Mouse (Mus musculus) myocyte (in vitro differentiated cells): Measurements from ENCODE around the gene Zkscan1.

ENCODE experiments used
- MAX ChIP-seq: IDR thresholded peaks from one replicate; pipeline ENCODE4 v1.6.1; 2011; ENCODE audit warnings: low read depth, mild to moderate bottlenecking, control low read depth
- USF1 ChIP-seq: IDR thresholded peaks from one replicate; pipeline ENCODE4 v1.6.1; 2011; ENCODE audit warnings: low read depth, mild to moderate bottlenecking, control low read depth, moderate library complexity

DNA sequence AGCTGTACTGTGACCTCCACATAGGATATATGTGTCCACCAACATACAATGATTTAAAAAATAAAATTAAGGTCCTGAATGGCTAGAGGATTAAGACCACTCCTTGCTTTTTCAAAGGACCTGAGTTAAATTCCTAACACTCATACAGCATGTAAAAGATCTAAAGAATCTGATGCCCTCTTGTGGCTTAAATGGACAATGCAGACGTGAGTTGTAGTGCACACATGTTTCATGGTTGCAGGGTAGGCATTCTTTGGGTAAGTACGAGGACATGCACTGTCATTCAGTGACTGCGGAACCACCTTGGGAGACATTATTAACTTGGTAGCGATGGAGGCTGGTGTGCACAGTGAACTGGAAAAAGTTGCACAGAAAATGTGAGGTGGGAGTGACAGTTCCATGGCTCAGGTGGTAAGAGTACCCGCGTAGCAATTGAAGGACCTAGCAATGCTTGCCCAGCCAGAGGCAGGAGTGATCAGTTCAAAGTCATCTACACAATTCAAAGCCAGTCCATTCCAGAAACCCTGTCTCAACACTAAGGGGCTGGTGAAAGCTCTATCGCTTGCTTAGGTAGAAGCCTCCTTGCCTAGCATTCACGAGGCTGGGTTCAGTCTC lies 53.2 kb downstream of the Zkscan1 start:
- TF ChIP-seq MAX (no peak), USF1 (no peak)
